Mouse (Mus musculus): ENCODE measurements at regions not wholly inside any gene's neighbourhood (a gene's known extent, or its start where the extent isn't known, plus 50 kb on each side); places are given as distances from the start of the nearest gene placed in this dataset.

DNA sequence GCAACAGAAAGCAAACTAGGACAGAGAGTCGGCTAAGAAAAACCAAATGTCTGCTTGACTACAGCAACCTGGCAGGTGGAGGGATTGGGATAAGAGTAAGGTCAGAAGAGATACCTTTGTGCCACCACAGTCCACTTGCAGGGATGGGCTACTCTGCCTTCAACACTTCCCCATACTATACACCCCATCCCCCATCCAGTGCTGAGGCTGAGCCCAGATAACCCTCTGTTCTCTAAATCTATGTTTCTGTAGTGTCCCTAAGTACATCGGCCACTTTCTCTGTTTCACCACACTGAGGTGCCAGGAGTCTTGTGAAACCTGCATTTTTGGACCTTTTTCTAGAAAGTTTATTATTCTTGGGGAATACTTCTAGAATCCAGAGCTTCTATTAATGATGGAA is 196.3 kb upstream of the Kbtbd8 start:
- TF ChIP-seq CTCF (IDR thresholded peaks at IDR 0.05), result no peak
- no peak for TF ChIP-seq EP300 (IDR thresholded peaks at IDR 0.05)
